Mouse (Mus musculus) embryonic facial prominence, embryonic 15.5 days (tissue): ENCODE results near the gene Olfr145. TPM values are rescaled to one million over a fixed set of nuclear protein-coding genes. Genes with fewer than 3 reads are reported as not detected.

ENCODE experiments used
- ATAC-seq: fragments of 200-750 bp; cut with Nextera tagmentation; 2 replicates; pipeline ENCODE4 v1.8.0; 2017; ENCODE audit warnings: low read depth, moderate TSS enrichment; ENCODE audit not compliant: insufficient number of reproducible peaks, low FRiP score, low TSS enrichment
- H3K27ac ChIP-seq: fragments of 300-500 bp; sonication (generic); replicated peaks from 2 replicates; pipeline ENCODE4 v1.5.1; 2015; ENCODE audit warnings: mild to moderate bottlenecking, inconsistent platforms
- H3K27me3 ChIP-seq: fragments of 300-500 bp; sonication (generic); 2 replicates; pipeline ENCODE4 v1.6.1; 2015; ENCODE audit warnings: inconsistent platforms
- H3K36me3 ChIP-seq: fragments of 300-500 bp; sonication (generic); 2 replicates; pipeline ENCODE4 v1.6.1; 2015; ENCODE audit warnings: mild to moderate bottlenecking, inconsistent platforms
- H3K4me1 ChIP-seq: fragments of 300-500 bp; sonication (generic); 2 replicates; pipeline ENCODE4 v1.6.1; 2015; ENCODE audit warnings: inconsistent platforms
- H3K4me2 ChIP-seq: fragments of 300-500 bp; sonication (generic); replicated peaks from 2 replicates; pipeline ENCODE4 v1.6.1; 2015; ENCODE audit warnings: mild to moderate bottlenecking, inconsistent platforms
- H3K4me3 ChIP-seq: fragments of 300-500 bp; sonication (generic); replicated peaks from 2 replicates; pipeline ENCODE4 v1.5.1; 2015; ENCODE audit warnings: mild to moderate bottlenecking, inconsistent platforms
- H3K9ac ChIP-seq: fragments of 300-500 bp; sonication (generic); 2 replicates; pipeline ENCODE4 v1.6.1; 2015; ENCODE audit warnings: inconsistent platforms
- H3K9me3 ChIP-seq: fragments of 300-500 bp; sonication (generic); replicated peaks from 2 replicates; pipeline ENCODE4 v1.6.1; 2016; ENCODE audit warnings: inconsistent platforms
- WGBS: fragments of 180-500 bp; shearing (Covaris S2); methylation state at CpG from one replicate; pipeline ENCODE4 v1.1.7; 2015; 5-methylcytosine and 5-hydroxymethylcytosine counted together
- polyA plus RNA-seq: library from polyadenylated mRNA; unstranded; fragments of >200 nt; fragmentation: Nextera tagmentation; extraction: Ambion mirVana; gene quantifications from 2 replicates; pipeline ENCODE4 v1.2.1, GENCODE M21; 2015

Olfr145 gene
- polyA plus RNA-seq: 0.16 and 0.19 TPM in 2 replicates

DNA sequence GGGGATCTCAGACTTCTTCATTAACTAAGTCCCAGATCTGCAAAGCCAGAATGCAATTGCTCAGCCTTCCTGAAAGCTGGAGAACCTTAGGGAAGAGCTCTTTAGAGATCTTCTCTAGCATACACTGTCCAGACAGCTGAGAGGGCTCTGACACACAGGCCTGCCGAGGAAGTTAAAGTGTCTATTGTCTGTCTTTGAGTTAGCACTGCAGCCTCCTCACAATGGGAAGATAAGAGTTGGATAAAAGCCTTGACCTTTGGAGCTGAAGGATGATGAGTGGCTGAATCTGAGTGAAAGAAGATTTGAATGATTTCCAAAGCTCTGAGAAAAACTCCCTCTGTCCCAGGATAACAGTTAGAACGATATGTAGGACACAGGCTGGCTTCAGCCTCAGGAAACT lies at the start of gene Olfr145:
Gene Olfr145, plus strand, starts transcription at position 64 of the 400 bp plus-strand sequence.
- no peaks in the 10 kb centered on the region for H3K9me3 ChIP-seq
- no peak within 1 kb of the TSS for H3K4me2 ChIP-seq
- WGBS: 55% methylated on average over 2 of the region's 2 CpGs
- no peak within 1 kb of the TSS for H3K27ac ChIP-seq
- no peaks in the 10 kb centered on the region for H3K4me1 ChIP-seq
- H3K27me3 ChIP-seq: no peaks in the 10 kb centered on the region
- no peak within 1 kb of the TSS for H3K4me3 ChIP-seq
- H3K9ac ChIP-seq: no peak within 1 kb of the TSS
- no peak for ATAC-seq
- no peaks in the 10 kb centered on the region for H3K36me3 ChIP-seq

DNA sequence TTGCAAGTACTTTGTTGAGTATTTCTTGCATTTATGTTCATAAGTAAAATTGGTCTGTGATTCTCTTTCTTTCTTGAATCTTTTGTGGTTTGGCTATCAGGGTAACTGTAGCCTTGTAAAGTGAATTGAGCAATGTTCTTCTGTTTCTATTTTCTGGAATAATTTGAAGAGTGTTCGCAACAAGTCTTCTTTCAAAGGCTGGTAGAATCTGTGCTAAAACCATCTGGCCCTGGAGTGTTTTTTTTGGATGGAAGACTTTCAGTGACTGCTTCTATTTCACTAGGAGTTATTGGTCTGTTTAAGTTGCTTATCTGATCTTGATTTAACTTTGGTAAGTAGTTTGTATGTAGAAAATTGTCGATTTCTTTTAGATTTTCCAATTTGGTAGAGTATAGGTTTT lies 47.3 kb upstream of the Olfr145 start:
- Histone ChIP-seq H3K4me3 (no peak overlapping the region), H3K27me3 (no peaks in the 10 kb centered on the region), H3K9me3 (no peaks in the 10 kb centered on the region), H3K4me1 (no peaks in the 10 kb centered on the region), H3K36me3 (no peaks in the 10 kb centered on the region), H3K9ac (no peak overlapping the region), H3K4me2 (no peak overlapping the region), H3K27ac (no peak overlapping the region)
- 79% methylated on average over 2 of the region's 2 CpGs for WGBS
- no peak for ATAC-seq

DNA sequence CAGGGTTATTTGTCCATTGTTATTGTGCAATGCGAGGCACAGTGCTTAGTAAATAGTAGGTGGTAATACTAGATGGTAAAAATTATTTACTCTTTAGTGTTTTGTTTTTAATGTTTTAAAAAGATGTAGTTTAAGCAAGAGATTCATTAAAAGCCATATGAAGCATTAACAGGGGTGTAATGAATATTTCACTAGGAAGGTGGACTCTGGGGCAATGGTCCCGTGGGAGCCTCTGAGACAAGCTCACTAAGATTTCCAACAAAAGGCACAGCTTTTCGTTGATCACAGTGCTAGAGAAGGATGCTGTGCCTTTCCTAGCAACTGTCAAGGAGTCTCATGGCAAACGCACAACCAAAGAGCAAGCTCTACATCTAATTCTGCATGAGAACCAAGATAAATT lies 42.6 kb upstream of the Olfr145 start, which contains the start of gene Olfr877:
Gene Olfr877, plus strand, starts transcription at position 301 of the 400 bp plus-strand sequence.
- no peak within 1 kb of the TSS for H3K27ac ChIP-seq
- no peak for ATAC-seq
- H3K4me1 ChIP-seq: no peaks in the 10 kb centered on the region
- H3K9ac ChIP-seq: no peak within 1 kb of the TSS
- no peak within 1 kb of the TSS for H3K4me3 ChIP-seq
- H3K27me3 ChIP-seq: no peaks in the 10 kb centered on the region
- H3K36me3 ChIP-seq: no peaks in the 10 kb centered on the region
- H3K4me2 ChIP-seq: no peak within 1 kb of the TSS
- 81% methylated on average over 4 of the region's 4 CpGs for WGBS
- H3K9me3 ChIP-seq: no peaks in the 10 kb centered on the region

DNA sequence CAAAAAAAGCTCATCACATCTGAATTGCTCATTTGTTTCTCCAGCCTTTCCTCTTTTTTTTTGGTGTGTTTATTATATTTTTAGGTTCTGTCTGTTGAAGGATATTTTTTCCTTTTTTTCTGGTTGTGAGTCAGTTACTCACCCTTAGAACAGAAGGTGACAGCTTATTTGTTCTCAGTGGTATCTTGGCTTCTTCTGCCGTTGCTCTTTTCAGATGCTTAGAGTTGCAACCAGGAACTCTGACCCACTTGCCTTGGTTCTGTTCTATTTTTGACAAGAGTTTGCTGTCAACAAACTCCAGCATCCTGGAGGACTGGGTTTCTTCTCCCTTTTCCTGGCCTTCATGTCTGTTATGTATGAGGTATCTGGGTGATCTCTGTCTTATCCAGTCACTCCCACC lies 33.2 kb upstream of the Olfr145 start:
- no peak overlapping the region for H3K4me2 ChIP-seq
- H3K9ac ChIP-seq: no peak overlapping the region
- H3K9me3 ChIP-seq: no peaks in the 10 kb centered on the region
- no peak for ATAC-seq
- no peaks in the 10 kb centered on the region for H3K27me3 ChIP-seq
- H3K27ac ChIP-seq: no peak overlapping the region
- 80% methylated on average over 1 of the region's 1 CpGs for WGBS
- no peaks in the 10 kb centered on the region for H3K36me3 ChIP-seq
- H3K4me1 ChIP-seq: no peaks in the 10 kb centered on the region
- no peak overlapping the region for H3K4me3 ChIP-seq

DNA sequence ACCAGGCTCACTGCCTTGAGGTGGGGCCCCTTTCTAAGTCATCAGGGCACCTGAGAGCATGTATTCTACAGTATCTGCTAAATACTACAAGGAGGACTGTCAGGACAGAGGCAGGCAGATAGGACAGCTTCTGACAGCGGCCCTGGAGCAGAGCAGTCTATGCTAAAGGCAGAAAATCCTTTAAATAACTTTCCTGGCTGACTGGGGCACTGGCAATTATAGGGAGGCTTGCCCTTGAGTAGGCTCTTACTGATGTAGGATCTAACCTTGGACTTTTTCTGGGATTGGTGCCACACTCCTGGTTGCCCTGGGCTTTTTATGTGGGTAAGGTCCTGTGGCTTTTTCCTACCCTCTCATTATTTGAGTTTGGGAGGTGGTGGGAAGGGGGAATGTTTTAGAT lies 26.3 kb upstream of the Olfr145 start:
- no peaks in the 10 kb centered on the region for H3K36me3 ChIP-seq
- ATAC-seq: peak; percentile 70; the same call in 1 of the 2 replicates
- H3K9me3 ChIP-seq: no peaks in the 10 kb centered on the region
- no peak overlapping the region for H3K27ac ChIP-seq
- WGBS: 58% methylated on average over 1 of the region's 1 CpGs
- H3K4me2 ChIP-seq: no peak overlapping the region
- no peak overlapping the region for H3K4me3 ChIP-seq
- no peaks in the 10 kb centered on the region for H3K27me3 ChIP-seq
- no peak overlapping the region for H3K9ac ChIP-seq
- no peaks in the 10 kb centered on the region for H3K4me1 ChIP-seq

DNA sequence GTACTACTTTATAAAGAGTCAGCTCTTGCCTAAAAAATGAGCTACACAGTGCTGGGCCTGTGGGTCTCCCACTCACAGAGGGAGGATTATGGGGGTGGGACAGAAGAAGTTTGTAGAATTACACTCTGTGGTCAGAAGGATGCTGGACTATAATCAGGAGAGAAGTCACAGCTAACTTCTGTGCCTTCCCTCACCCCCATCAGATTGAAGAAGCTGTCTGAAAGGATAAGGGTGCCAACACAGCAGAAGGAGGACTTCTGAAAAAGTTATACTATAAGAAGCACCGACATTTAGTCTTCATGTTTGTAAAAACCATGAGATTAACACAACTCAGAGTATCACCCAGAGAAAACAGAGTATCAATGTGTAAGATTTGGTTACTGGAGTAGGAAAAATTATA lies 25.4 kb upstream of the Olfr145 start:
- 80% methylated on average over 1 of the region's 1 CpGs for WGBS

DNA sequence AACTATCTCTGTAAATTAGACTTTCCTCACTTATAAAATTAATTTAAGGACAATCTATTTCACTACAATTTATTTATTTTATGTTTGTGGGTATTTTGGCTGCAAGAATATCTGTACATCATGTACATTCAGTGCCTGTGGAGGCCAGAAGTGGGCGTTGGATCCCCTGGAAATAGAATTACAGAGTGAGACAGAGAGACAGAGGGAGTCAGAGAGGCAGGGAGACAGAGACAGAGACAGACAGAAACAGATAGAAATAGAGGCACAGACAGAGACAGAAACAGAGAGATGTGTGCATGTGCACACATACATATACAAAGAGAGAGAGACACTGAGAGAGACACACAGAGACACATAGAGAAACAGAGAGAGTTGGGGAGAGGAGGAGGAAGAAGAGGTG lies 25.0 kb upstream of the Olfr145 start:
- no peaks in the 10 kb centered on the region for H3K9me3 ChIP-seq
- H3K9ac ChIP-seq: no peak overlapping the region
- no peak overlapping the region for H3K4me3 ChIP-seq
- H3K4me2 ChIP-seq: no peak overlapping the region
- no peak for ATAC-seq
- WGBS: 55% methylated on average over 1 of the region's 1 CpGs
- no peaks in the 10 kb centered on the region for H3K36me3 ChIP-seq
- H3K27ac ChIP-seq: no peak overlapping the region
- H3K4me1 ChIP-seq: no peaks in the 10 kb centered on the region
- no peaks in the 10 kb centered on the region for H3K27me3 ChIP-seq

More for the DNA sequence above, 25.4 kb upstream of the Olfr145 start:
- Histone ChIP-seq H3K4me3 (no peak overlapping the region), H3K4me1 (no peaks in the 10 kb centered on the region), H3K27me3 (no peaks in the 10 kb centered on the region), H3K9ac (no peak overlapping the region), H3K27ac (no peak overlapping the region), H3K4me2 (no peak overlapping the region), H3K36me3 (no peaks in the 10 kb centered on the region), H3K9me3 (no peaks in the 10 kb centered on the region)
- peak; percentile 65; the same call in 1 of the 2 replicates for ATAC-seq

DNA sequence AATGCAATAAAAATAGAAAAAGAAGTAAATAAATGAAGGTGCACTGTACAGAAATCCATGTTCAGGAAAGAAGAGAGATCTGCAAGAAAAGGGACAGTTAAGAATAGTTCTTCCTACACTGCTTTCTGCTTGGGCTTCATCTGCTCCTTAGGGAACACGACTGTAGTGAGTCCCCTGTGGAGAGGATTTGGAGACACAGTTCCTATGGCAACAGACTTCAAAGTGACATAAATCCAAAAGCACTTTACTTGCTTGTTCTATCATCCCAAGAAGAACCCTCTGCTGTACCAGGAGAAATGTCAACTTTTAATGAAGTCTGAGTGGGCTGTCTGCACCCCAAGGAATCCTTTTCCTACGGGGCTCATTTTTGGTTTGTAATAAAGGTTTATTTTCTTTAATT lies 5.6 kb upstream of the Olfr145 start:
- no peak for ATAC-seq
- no peaks in the 10 kb centered on the region for H3K27me3 ChIP-seq
- H3K9me3 ChIP-seq: no peaks in the 10 kb centered on the region
- H3K4me3 ChIP-seq: no peak overlapping the region
- no peak overlapping the region for H3K27ac ChIP-seq
- H3K4me1 ChIP-seq: no peaks in the 10 kb centered on the region
- H3K36me3 ChIP-seq: no peaks in the 10 kb centered on the region
- H3K4me2 ChIP-seq: no peak overlapping the region
- H3K9ac ChIP-seq: no peak overlapping the region
- WGBS: 32% methylated on average over 2 of the region's 2 CpGs

DNA sequence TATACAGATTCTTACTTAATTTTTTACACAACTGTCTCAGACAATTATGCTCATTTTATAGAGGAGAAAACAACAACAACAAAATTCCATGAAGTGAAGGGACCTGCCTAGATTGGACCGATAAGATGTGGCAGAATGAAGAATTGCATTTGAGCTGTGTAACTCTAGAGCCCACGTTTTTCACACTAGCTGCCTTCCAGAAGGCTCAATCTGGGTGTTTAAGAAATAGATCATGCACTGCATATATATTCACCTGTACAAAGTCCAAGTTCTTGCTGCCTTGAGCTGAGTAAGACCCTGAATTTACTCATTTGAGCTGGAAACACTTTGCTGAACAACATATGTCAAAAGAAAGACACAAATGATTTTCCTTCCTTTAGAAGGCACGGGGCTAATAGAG lies 9.0 kb downstream of the Olfr145 start:
- H3K27ac ChIP-seq: no peak overlapping the region
- H3K27me3 ChIP-seq: no peaks in the 10 kb centered on the region
- no peak for ATAC-seq
- H3K36me3 ChIP-seq: no peaks in the 10 kb centered on the region
- no peaks in the 10 kb centered on the region for H3K4me1 ChIP-seq
- no peaks in the 10 kb centered on the region for H3K9me3 ChIP-seq
- no peak overlapping the region for H3K4me3 ChIP-seq
- H3K4me2 ChIP-seq: no peak overlapping the region
- H3K9ac ChIP-seq: no peak overlapping the region
- WGBS: 72% methylated on average over 3 of the region's 3 CpGs

DNA sequence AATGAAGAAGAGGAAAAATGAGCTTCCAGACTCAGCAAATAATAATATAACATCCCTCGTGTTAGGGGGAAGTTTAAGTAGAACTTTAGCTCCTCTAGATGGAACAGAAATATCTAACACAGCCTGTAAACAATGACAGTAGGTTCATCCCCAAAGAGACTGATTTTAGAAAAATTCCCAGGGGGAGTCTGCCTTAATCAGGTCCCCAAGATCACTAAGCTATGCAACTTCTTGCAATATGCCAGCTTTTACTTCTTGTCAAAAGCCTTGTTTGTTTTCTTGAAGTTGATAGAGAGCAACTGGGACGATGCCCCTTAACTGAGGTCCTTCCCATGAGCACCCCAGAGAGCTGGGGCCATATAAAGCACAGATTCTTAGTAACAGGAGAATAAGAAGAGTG lies 21.0 kb downstream of the Olfr145 start, which contains the start of gene Olfr878:
Gene Olfr878, plus strand, starts transcription at position 301 of the 400 bp plus-strand sequence.
- Histone ChIP-seq H3K27me3 (no peaks in the 10 kb centered on the region), H3K9me3 (no peaks in the 10 kb centered on the region), H3K27ac (no peak within 1 kb of the TSS), H3K36me3 (no peaks in the 10 kb centered on the region), H3K9ac (no peak within 1 kb of the TSS), H3K4me3 (no peak within 1 kb of the TSS), H3K4me2 (no peak within 1 kb of the TSS), H3K4me1 (no peaks in the 10 kb centered on the region)
- WGBS: 82% methylated on average over 2 of the region's 2 CpGs
- no peak for ATAC-seq

DNA sequence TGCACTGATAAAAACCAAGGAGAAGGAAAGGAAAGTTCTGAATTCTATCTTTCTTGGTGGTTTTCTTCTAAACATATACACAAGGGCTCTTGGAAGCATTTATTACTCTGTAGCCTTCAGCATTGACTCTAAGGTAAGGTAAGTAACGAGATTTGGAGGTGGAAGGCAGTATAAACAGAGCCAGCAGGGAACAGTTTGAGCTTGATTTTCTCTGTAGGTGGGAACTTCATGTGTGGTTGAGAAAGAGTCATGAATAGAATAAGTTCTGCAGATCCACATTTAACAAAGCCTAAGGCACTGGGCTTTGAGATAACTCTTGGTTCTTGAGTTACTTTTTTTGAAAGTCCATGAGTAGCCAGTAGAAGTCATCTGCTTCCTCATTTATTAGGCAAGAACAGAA lies 21.5 kb downstream of the Olfr145 start:
- H3K27me3 ChIP-seq: no peaks in the 10 kb centered on the region
- H3K4me3 ChIP-seq: no peak overlapping the region
- H3K9ac ChIP-seq: no peak overlapping the region
- no peak overlapping the region for H3K4me2 ChIP-seq
- WGBS: 39% methylated on average over 1 of the region's 1 CpGs
- ATAC-seq: no peak
- no peaks in the 10 kb centered on the region for H3K9me3 ChIP-seq
- no peaks in the 10 kb centered on the region for H3K4me1 ChIP-seq
- H3K36me3 ChIP-seq: no peaks in the 10 kb centered on the region
- H3K27ac ChIP-seq: no peak overlapping the region

DNA sequence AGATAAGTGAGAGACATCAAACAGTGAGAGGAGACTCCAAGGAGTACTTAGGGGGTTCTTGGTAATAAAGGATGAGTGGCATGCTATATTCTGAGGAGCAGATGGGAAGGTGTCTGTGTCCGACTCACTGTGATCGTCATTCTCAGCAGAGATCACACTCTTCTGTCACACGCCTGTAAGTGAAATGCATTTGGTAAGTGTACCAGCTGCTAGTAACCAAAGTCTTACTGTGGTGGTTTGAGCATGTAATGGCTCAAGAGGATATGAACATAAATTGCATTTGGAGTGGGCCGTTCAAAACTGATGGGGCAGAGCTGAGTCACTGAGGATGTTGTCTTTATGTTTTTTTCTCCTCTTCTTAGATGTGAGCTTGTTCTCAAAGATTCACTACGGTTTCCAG lies 27.7 kb downstream of the Olfr145 start:
- Histone ChIP-seq H3K9me3 (no peaks in the 10 kb centered on the region), H3K36me3 (no peaks in the 10 kb centered on the region), H3K4me1 (no peaks in the 10 kb centered on the region), H3K27ac (no peak overlapping the region), H3K4me3 (no peak overlapping the region), H3K9ac (no peak overlapping the region), H3K27me3 (no peaks in the 10 kb centered on the region), H3K4me2 (no peak overlapping the region)
- ATAC-seq: no peak
- 73% methylated on average over 5 of the region's 5 CpGs for WGBS
